Mouse (Mus musculus): Measurements from ENCODE around the gene Vmn2r19. TPM values are rescaled to one million over a fixed set of nuclear protein-coding genes. Genes with fewer than 3 reads are reported as not detected.

Vmn2r19 gene
- polyA plus RNA-seq, 1 experiment from 2014 or later: not detected

DNA sequence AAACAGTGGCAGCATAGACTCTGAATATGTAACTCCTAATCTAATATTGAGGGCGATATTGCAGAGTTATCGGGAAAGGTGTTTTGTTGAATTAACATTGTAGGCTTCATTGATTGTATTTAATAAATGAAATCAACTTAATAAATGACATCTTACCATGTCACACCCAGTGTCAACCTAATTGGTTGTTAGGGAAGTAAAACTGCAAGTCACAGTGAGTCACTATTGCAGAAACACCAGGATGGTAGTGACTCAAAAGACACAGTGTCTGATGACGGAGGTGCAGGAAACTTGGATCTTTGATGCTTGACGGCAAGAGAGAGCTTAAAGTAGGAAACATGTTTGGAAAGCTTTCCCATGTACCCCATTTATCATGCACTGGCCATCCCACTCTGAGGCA, 42.3 kb upstream of the Vmn2r19 start:
- Histone ChIP-seq H3K27ac (ENCODE audit: low read length) (no peak overlapping the region), H3K27me3 (replicated peaks; ENCODE audit: insufficient read depth, low read length) (no peaks in the 10 kb centered on the region), H3K9me3 (ENCODE audit: low read length) (no peaks in the 10 kb centered on the region), H3K36me3 (ENCODE audit: insufficient read depth, low read length) (no peaks in the 10 kb centered on the region), H3K4me3 (ENCODE audit: low read depth, low read length) (no peak overlapping the region), H3K9ac (replicated peaks; ENCODE audit: low read depth) (no peak overlapping the region), H3K4me2 (replicated peaks; ENCODE audit: low read depth, low read length) (no peak overlapping the region), H3K4me1 (ENCODE audit: insufficient read depth, low read depth, low read length) (no peaks in the 10 kb centered on the region)
- 81% methylated on average over 4 of the region's 4 CpGs for WGBS
- DNase-seq (ENCODE audit: low spot score): peak; percentile 30
- no peak for ATAC-seq
- TF ChIP-seq CTCF (IDR thresholded peaks at IDR 0.05) (no peak), EP300 (IDR thresholded peaks at IDR 0.05) (no peak)

DNA sequence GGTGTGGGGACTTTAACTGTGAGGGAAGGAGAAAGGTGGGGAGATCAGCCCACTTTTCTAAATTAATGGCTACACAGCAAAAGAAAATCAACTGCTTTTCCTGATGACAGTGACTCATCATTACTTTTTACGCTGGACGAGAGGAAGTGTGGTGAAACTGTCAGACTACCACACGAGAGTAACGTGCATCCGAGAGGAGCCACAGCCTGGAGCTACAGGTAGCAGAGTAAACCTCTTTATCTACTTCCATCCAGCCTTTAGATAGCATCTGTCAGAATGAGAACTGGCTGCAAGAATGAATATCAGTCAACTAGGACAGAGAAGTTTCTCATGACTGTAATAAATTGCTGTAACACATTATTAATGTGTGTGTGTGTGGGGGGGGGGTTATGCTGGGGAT, 41.2 kb upstream of the Vmn2r19 start:
- Histone ChIP-seq H3K4me2 (replicated peaks; ENCODE audit: low read depth, low read length) (no peak overlapping the region), H3K27ac (ENCODE audit: low read length) (no peak overlapping the region), H3K9me3 (ENCODE audit: low read length) (no peaks in the 10 kb centered on the region), H3K27me3 (replicated peaks; ENCODE audit: insufficient read depth, low read length) (no peaks in the 10 kb centered on the region), H3K4me3 (ENCODE audit: low read depth, low read length) (no peak overlapping the region), H3K9ac (replicated peaks; ENCODE audit: low read depth) (no peak overlapping the region), H3K36me3 (ENCODE audit: insufficient read depth, low read length) (no peaks in the 10 kb centered on the region), H3K4me1 (ENCODE audit: insufficient read depth, low read depth, low read length) (no peaks in the 10 kb centered on the region)
- 68% methylated on average over 5 of the region's 5 CpGs for WGBS
- TF ChIP-seq EP300 (IDR thresholded peaks at IDR 0.05) (no peak), CTCF (IDR thresholded peaks at IDR 0.05) (no peak)
- DNase-seq (ENCODE audit: low spot score): no peak
- ATAC-seq: no peak

- TF ChIP-seq CTCF (IDR thresholded peaks at IDR 0.05): no peak
- TF ChIP-seq EP300 (IDR thresholded peaks at IDR 0.05): no peak
- Histone ChIP-seq H3K4me1 (ENCODE audit: insufficient read depth, low read depth, low read length) (no peaks in the 10 kb centered on the region), H3K4me3 (ENCODE audit: low read depth, low read length) (no peak overlapping the region), H3K36me3 (ENCODE audit: insufficient read depth, low read length) (no peaks in the 10 kb centered on the region), H3K27me3 (replicated peaks; ENCODE audit: insufficient read depth, low read length) (no peaks in the 10 kb centered on the region), H3K27ac (ENCODE audit: low read length) (no peak overlapping the region), H3K9me3 (ENCODE audit: low read length) (no peaks in the 10 kb centered on the region), H3K4me2 (replicated peaks; ENCODE audit: low read depth, low read length) (no peak overlapping the region), H3K9ac (replicated peaks; ENCODE audit: low read depth) (no peak overlapping the region)
- 74% methylated on average over 2 of the region's 2 CpGs for WGBS
- DNase-seq (ENCODE audit: low spot score) (no peak), ATAC-seq (no peak)
These were observed 28.7 kb upstream of the Vmn2r19 start for GRCm38 (mm10) chr6:123279443-123279842.

GRCm38 (mm10) chr6:123286311-123286710, 21.8 kb upstream of the Vmn2r19 start:
- H3K4me2 ChIP-seq (replicated peaks; ENCODE audit: low read depth, low read length): no peak overlapping the region
- H3K27me3 ChIP-seq (replicated peaks; ENCODE audit: insufficient read depth, low read length): no peaks in the 10 kb centered on the region
- TF ChIP-seq CTCF (IDR thresholded peaks at IDR 0.05): no peak
- TF ChIP-seq EP300 (IDR thresholded peaks at IDR 0.05): no peak
- no peaks in the 10 kb centered on the region for H3K4me1 ChIP-seq (ENCODE audit: insufficient read depth, low read depth, low read length)
- H3K4me3 ChIP-seq (ENCODE audit: low read depth, low read length): no peak overlapping the region
- no peaks in the 10 kb centered on the region for H3K9me3 ChIP-seq (ENCODE audit: low read length)
- WGBS: 81% methylated on average over 2 of the region's 2 CpGs
- ATAC-seq (no peak), DNase-seq (ENCODE audit: low spot score) (no peak)
- no peaks in the 10 kb centered on the region for H3K36me3 ChIP-seq (ENCODE audit: insufficient read depth, low read length)
- no peak overlapping the region for H3K9ac ChIP-seq (replicated peaks; ENCODE audit: low read depth)
- no peak overlapping the region for H3K27ac ChIP-seq (ENCODE audit: low read length)

DNA sequence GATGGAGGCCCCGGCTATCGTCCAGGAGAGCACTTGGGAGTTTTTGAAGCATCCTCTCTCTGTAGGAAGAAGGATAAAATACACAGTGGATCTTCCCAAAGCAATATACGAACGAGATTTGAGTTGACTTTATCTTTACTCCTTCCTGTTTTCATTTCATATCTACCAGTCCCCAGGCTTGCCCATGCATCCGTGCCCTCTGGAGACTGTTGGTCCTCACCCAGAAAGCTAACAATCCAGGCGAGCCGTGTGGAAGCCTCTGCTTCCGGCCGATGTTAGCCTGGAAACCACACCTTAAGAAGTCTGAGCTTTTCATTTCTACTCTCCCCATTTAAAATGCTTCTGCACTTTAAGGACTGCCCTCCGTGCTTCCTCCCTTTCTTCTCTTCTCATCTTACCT, 19.2 kb upstream of the Vmn2r19 start:
- Histone ChIP-seq H3K9me3 (ENCODE audit: low read length) (no peaks in the 10 kb centered on the region), H3K4me2 (replicated peaks; ENCODE audit: low read depth, low read length) (no peak overlapping the region), H3K27me3 (replicated peaks; ENCODE audit: insufficient read depth, low read length) (no peaks in the 10 kb centered on the region), H3K36me3 (ENCODE audit: insufficient read depth, low read length) (no peaks in the 10 kb centered on the region), H3K9ac (replicated peaks; ENCODE audit: low read depth) (no peak overlapping the region), H3K4me3 (ENCODE audit: low read depth, low read length) (no peak overlapping the region), H3K4me1 (ENCODE audit: insufficient read depth, low read depth, low read length) (no peaks in the 10 kb centered on the region), H3K27ac (ENCODE audit: low read length) (no peak overlapping the region)
- no peak for TF ChIP-seq EP300 (IDR thresholded peaks at IDR 0.05)
- no peak for TF ChIP-seq CTCF (IDR thresholded peaks at IDR 0.05)
- no peak for ATAC-seq
- 70% methylated on average over 10 of the region's 10 CpGs for WGBS
- DNase-seq (ENCODE audit: low spot score): no peak

- TF ChIP-seq CTCF (IDR thresholded peaks at IDR 0.05) (no peak), EP300 (IDR thresholded peaks at IDR 0.05) (no peak)
- no peak within 1 kb of the TSS for H3K4me2 ChIP-seq (replicated peaks; ENCODE audit: low read depth, low read length)
- no peaks in the 10 kb centered on the region for H3K9me3 ChIP-seq (ENCODE audit: low read length)
- H3K4me3 ChIP-seq (ENCODE audit: low read depth, low read length): no peak within 1 kb of the TSS
- H3K27ac ChIP-seq (ENCODE audit: low read length): no peak within 1 kb of the TSS
- no peak for ATAC-seq
- H3K9ac ChIP-seq (replicated peaks; ENCODE audit: low read depth): no peak within 1 kb of the TSS
- WGBS: 71% methylated on average over 4 of the region's 4 CpGs
- no peaks in the 10 kb centered on the region for H3K4me1 ChIP-seq (ENCODE audit: insufficient read depth, low read depth, low read length)
- no peaks in the 10 kb centered on the region for H3K27me3 ChIP-seq (replicated peaks; ENCODE audit: insufficient read depth, low read length)
- H3K36me3 ChIP-seq (ENCODE audit: insufficient read depth, low read length): no peaks in the 10 kb centered on the region
- peak; percentile 12 for DNase-seq (ENCODE audit: low spot score)
These were observed 18.4 kb upstream of the Vmn2r19 start, which contains the start of gene Clec4e for GRCm38 (mm10) chr6:123289753-123290152. Gene Clec4e, minus strand, starts transcription at chr6:123289870.

All from lung, postnatal 0 days (tissue).